Mouse (Mus musculus) kidney, postnatal 4 days (tissue): ENCODE measurements at regions not wholly inside any gene's neighbourhood (a gene's known extent, or its start where the extent isn't known, plus 50 kb on each side); places are given as distances from the start of the nearest gene placed in this dataset.
A peak's percentile ranks its signal among the peaks of the same experiment; 100 is the strongest.

Source experiments
- DNase-seq, 2 experiments: peaks; one replicate each; pipeline ENCODE4 v3.0.0; 2021; ENCODE audit warnings: mixed read lengths in 2 of 2

DNA sequence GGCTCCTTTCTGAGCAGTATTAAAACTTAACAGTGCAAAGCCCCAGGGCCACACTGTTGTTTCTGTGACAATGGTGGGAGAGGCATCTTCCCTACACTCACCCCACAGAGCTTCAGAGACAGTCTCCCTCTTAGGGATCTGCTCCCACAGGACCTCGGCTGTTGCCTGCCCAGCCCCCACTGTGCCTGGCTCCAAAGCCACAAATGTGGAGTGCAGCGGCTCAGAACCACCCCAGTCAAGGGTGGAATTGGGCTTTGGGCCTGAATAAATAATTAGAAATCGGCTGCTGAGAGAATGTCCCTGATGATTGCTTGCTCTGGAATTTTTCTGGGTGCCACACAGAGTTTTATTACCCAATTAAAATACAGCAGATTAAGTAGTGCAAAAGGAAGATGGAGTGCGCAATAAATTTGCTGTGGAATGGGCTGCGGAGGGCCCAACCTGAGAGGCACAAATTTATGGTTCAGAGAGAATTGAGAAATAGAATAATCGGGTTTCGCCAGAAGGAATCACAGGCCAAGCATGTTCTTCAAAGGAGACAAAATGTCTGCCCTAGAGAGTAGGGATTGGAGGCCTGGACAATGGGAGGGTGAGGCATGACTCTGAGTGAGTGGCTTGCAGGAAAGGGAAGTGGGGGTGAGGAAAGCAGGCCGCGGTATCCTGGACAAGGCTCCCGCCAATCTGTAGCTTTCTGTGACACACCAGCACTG is 56.4 kb downstream of the Cd24a start:
- peak; percentile 76 to 85 for DNase-seq

DNA sequence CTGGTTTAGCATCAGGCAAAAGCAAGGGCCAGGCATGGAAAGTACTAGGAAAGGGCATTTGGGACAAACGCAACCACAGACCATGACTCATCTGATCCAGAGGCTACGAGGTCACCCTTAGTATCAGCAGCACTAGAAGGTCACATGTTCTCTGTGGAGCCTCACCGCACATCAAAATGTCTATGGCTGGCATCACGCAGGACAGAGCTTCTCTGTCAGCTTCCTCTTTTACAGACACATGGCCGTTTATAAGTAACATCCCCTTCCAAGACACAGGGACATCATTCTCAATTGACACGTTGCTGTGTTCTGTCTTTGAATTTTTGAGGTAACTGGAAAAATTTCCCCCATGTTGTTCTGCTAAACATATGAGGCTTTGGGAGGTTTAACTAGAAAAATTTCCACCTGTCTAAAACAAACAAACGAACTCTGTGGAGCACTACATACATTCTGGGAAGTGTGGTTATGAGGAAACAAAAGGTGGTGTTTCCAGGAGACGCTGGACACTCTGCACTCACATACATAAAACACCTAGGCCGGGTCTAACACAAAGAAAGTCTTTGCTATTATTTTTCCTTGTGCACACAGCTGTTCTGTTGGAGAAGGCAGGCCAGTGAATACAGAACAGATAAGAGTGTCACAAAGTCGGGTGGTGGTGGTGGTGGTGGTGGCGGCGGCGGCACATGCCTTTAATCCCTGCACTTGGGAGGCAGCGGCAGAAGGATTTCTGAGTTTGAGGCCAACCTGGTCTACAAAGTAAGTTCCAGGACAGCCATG is 63.3 kb downstream of the Cd24a start:
- no peak for DNase-seq

DNA sequence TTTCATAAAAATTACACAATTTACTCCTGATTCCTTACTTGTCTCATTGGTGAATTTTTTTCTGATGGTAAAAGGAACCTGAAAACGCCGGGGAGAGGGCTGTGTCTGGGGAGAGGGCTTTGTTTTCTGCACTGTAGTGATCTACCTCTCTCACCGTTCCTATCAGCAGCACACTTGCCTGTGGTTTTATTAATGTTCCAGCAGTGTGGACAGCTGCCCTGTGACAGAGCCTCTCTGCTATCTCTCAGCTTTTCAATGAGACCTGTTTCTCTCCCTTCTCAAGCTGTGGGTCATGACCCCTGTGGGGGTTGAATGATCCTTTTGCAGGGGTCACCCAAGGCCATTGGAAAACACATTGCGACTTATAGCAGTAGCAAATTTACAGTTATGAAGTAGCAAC is 68.2 kb downstream of the Cd24a start:
- no peak for DNase-seq

DNA sequence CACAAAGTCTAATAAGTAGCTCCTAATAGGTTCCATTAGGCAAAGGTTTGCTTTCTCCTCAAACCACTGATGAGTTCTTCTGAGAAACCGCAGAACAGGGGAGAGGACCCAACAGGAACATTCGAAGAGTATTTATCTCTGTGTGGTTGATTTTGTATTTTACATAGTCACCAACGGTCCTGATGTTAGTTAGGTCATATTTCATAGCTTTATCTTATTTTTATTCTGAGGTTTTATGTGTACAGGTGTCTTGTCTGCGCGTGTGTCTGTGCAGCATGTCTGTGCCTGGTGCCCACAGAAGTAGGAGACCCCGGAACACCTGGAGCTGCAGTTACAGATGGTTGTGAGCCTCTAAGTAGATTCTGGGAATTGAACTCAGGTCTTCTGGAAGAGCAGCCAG is 68.9 kb downstream of the Cd24a start:
- DNase-seq: no peak

- no peak for DNase-seq
Measured at GRCm38 (mm10) chr10:43648186-43648585, 70.1 kb downstream of the Cd24a start.

DNA sequence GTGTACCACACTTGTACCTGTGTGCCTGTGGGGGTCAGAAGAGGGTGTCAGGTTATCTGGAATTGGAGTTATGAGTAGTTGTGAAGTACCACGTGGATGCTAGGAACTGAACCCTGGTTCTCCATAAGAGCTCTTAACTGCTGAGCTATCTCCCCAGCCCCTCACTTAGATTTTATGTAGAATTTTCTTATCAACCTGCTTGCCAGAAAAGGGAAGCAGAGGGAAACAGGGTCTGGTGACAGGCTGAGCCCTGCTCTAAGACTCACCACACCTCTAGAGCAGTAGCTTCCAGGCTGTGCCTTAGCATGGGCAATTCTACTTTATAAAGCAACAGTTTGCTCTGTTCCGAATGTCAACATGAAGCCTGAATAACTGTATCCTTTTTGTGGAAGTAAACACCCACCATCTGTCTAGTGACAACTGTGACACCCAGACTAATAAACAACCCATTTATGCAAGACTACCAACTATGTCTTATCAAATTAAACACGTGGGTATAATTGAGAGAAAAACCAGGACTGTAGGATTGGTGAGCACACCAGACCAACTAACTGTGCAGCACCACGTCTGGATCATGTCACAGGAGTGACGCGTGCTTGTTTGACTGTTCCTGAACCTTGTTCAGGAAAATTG is 70.8 kb downstream of the Cd24a start:
- no peak for DNase-seq

GRCm38 (mm10) chr10:43650449-43650848 is 72.4 kb downstream of the Cd24a start:
- no peak for DNase-seq

GRCm38 (mm10) chr10:43651505-43651904 is 73.4 kb downstream of the Cd24a start:
- DNase-seq: no peak

DNA sequence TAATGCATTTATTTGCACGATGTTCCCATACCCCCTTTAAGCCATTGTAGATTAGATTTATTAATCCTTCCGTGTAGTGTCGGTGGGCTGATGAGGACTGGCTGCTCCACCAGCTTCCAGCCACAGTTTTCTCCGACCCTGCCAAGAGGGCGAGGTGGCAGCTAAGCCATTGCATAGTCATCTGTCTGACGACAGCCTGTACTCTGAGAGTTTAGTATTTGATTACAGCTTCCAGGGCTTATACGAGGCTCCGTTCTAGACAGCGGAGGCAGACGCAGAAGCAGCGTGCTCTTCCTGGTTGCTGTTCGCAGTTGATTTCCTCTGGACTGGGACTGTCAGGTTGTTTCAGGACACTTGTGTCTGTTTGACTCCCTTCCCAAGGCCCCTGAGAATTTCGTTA is 73.8 kb downstream of the Cd24a start:
- no peak for DNase-seq

DNA sequence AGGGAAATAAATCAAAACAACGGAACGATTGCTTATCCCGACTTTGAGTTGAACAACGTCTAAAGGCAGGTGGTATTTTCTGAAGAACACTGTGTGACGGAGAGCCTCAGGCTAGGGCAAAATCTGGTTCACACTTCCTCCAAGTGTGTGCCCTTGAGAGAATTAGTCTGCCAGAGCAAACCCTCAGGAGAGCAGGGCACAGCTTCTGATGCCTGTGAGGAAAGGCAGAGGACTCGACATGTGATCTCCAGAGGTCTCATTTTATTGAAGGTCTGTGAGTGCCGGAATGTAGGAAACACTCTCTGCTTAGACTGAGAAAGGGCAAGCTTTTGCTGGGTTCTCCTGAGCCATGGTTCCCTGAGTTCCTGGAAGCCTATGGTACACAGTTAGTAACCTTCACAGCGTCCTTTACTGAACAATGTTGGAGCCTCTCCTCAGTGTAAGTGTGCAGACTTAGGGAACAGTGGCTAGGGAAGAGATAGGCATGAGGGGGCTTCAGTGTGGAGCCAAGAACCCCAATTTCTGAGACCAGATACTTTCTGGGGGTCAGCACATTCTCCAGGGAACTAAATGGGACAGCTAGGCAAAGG is 77.1 kb downstream of the Cd24a start:
- DNase-seq: peak in 1 of 2 experiments; percentile 27

DNA sequence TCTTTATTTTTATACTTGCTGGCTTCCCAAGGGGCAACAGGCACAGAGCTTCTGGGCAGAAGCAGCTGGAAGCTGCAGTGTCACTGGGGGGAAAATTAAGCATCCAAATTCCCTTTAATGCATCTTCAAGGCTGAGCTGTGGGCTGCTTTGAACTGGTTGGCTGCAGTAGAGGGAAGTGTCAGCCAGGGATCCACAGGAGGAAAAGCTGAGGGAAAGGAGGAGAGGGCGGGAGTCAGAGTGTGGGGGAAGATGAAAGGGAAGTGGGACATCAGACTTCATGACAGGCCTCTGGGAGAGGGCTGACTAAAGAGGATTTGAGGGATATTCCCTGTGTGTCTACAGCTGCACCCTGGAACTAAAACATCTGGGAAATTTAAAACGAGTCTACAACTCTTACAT is 77.6 kb downstream of the Cd24a start:
- DNase-seq: peak; percentile 40 to 45

- DNase-seq: no peak
Measured at GRCm38 (mm10) chr10:43656207-43656606, 78.1 kb downstream of the Cd24a start.

GRCm38 (mm10) chr10:43657501-43658225 is 79.6 kb downstream of the Cd24a start:
- DNase-seq: no peak

DNA sequence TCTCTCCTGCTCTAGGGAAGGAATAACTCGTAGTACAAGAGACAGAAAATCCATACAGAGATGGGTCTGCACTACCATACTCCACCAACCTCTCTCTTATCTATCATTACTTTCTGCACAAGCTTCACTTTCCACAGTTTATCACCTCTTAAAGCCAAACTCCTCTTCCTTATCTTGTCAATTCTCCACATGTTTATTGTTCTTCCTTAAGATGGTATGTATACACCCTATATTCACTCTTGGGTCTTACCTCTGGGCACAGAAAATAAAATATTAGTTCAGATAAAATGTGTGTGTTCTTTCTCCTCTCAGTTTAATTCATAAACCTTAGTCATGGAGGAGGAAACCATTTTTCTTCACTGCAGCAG is 80.1 kb downstream of the Cd24a start:
- DNase-seq: no peak

- DNase-seq: no peak
Measured at GRCm38 (mm10) chr10:43664844-43665243, 86.8 kb downstream of the Cd24a start.

DNA sequence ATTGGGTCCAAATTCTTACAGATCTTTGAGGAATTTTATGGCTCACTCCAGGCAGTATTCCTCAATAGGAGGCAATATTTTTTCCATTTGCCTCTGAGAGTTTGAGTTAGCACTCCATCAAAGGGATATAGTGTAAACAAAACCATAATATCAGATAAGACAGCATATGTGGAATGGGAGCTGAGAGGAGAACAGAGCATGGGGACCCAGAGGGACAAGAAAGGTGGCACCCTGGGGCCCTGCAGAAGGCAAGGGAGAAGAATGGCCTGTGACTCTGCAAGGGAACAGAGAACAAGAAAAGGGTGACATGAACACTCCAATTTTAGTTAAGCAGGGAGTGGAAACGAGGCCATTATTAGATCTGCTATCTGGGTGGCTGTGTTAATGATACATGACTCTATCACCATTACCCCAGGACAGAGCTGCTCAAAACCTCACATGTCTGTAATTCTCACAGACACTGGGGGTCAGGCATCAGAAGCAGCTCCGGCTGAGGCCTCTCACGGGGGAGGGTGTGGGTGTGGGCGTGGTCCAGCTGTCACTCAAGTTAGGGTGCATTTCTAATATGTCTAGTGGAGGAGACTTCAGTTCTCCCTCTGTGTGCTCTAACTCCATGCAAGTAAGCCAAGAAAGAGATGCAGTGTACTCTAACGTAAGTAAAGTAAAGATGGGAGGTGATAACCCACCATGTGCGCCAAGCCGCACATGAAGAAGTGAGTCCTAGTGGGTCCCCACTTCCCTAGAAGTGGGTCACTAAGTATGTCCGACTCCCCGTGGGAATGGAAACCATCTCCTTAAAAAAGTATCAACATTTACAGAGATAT is 88.4 kb downstream of the Cd24a start:
- DNase-seq: no peak

DNA sequence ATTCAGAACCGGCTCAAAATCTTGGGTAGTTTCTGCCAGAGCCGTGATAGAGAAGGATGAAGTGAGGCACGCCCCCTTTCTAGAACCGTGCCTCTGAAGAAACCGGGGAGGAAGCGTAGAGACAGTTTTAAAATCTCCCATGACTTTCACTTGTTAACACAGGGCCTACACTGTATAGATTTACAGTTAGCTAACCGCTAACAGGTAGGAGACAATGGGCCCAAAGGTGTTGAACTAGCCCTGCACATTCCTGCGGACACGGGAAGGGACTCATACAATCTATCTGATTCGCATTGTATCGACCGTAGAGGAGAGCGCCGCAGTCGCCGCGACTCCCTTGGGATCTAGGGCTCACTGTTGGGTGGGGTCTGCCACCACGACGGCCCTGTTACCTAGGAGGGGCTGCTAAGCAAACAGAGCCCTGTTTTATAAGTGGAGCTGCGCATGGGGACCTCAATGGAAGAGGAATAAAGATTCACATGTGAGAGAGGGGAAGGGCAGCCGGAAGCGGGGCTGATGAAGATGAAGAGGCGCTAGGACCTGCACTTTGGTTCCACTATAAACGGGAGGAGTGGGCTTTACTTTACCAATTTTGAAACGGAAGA is 89.1 kb downstream of the Cd24a start:
- no peak for DNase-seq

- DNase-seq: no peak
Measured at GRCm38 (mm10) chr10:43667732-43668247, 89.7 kb downstream of the Cd24a start.

DNA sequence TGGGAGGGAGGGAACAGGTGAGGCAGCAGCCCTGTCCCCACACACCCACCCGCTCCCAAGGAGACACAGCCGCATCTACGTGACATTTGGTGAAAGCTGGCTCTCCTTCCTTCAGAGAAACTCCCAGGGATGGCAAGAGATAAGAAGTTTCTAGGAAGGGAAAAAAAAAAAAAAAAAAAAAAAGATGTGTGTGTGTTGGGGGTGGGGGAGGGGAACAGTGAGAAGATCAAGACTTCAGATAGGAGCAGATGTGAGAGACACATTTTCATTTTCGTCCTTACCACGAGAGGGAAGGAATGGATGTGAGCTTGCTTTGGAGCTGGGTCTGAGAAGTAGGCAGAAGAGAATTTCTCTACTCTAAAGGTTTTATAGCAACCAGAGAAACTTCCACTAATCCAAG is 91.4 kb downstream of the Cd24a start:
- DNase-seq: no peak

DNA sequence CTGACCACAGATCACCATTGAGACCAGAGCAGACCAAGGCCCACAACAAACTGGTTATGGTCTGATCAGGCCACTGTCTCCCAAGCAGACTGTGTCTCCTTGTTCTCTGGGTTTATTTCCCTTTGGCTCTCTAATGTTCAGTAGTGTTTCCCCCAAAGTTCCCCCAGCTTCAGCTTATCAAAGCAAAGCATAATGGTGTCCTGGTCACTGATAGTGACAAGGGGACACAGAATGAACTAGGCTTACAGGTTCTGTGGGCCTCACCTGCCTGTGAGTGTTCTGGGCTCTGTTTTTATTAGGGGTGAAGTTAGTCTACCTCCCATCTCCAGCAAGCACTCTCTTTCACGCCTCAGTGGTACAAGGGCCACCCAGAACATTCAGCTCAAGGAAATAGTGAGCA is 92.7 kb downstream of the Cd24a start:
- DNase-seq: no peak

GRCm38 (mm10) chr10:43671785-43672184 is 93.7 kb downstream of the Cd24a start:
- no peak for DNase-seq
